Mouse (Mus musculus) CH12.LX (cell line): Measurements from ENCODE around the gene Tspan13. TPM values are rescaled to one million over a fixed set of nuclear protein-coding genes. Genes with fewer than 3 reads are reported as not detected.

Source experiments
- DNase-seq: peaks from one replicate; pipeline ENCODE4 v3.0.0-alpha.2; 2013; ENCODE audit errors: extremely low read depth
- H3K27ac ChIP-seq: 2 replicates; pipeline ENCODE4 v1.5.1; 2012; ENCODE audit warnings: low read depth, mild to moderate bottlenecking, control low read depth, moderate library complexity; ENCODE audit not compliant: insufficient read depth
- H3K27me3 ChIP-seq: replicated peaks from 2 replicates; pipeline ENCODE3; 2012; ENCODE audit warnings: inconsistent platforms
- H3K36me3 ChIP-seq, 2 experiments: replicated peaks in 1 of 2; 2 replicates each; pipeline versions ENCODE3 to v1.6.1; 2012; ENCODE audit warnings: inconsistent platforms in 1 of 2, low read length in 1 of 2, mild to moderate bottlenecking in 1 of 2, mixed read lengths in 1 of 2, moderate library complexity in 1 of 2; ENCODE audit not compliant: control insufficient read depth in 1 of 2, insufficient read depth in 1 of 2
- H3K4me1 ChIP-seq, 2 experiments: 2 replicates each; pipeline ENCODE4 v1.6.1; 2012; ENCODE audit warnings: inconsistent platforms in 1 of 2, moderate library complexity in 1 of 2; ENCODE audit not compliant: insufficient read depth in 2 of 2, control insufficient read depth in 1 of 2
- H3K4me2 ChIP-seq: 2 replicates; pipeline ENCODE4 v1.6.1; 2012; ENCODE audit warnings: low read depth, mild to moderate bottlenecking, control low read depth; ENCODE audit not compliant: poor library complexity, insufficient read depth, severe bottlenecking
- H3K4me3 ChIP-seq, 3 experiments: fragments of 150-350 bp in 1 of 3; sonication (generic) in 1 of 3; replicated peaks in 1 of 3; 2 replicates each; pipeline versions ENCODE3 to v1.5.1; 2011 to 2012; ENCODE audit warnings: low read depth in 2 of 3, low read length in 2 of 3, mild to moderate bottlenecking in 2 of 3, moderate library complexity in 2 of 3, control low read depth in 1 of 3, improper control_type of control experiment in 1 of 3, inconsistent platforms in 1 of 3, mixed read lengths in 1 of 3; ENCODE audit not compliant: poor library complexity in 1 of 3
- H3K79me2 ChIP-seq: replicated peaks from 2 replicates; pipeline ENCODE4 v1.6.1; 2012; ENCODE audit warnings: mild to moderate bottlenecking, moderate library complexity; ENCODE audit not compliant: control insufficient read depth, poor library complexity, insufficient read depth, severe bottlenecking; ENCODE audit errors: extremely low read depth
- H3K9ac ChIP-seq: 2 replicates; pipeline ENCODE4 v1.6.1; 2012; ENCODE audit warnings: low read depth, mild to moderate bottlenecking, control low read depth, moderate library complexity; ENCODE audit not compliant: insufficient read depth
- H3K9me3 ChIP-seq: replicated peaks from 2 replicates; pipeline ENCODE3; 2012; ENCODE audit warnings: low read length, inconsistent platforms, mixed read lengths
- BHLHE40 ChIP-seq: IDR thresholded peaks from 2 replicates; pipeline ENCODE4 v1.6.1; 2011; ENCODE audit warnings: mild to moderate bottlenecking, low read depth, low read length, improper control_type of control experiment
- CHD1 ChIP-seq: IDR thresholded peaks from 2 replicates; pipeline ENCODE4 v1.6.1; 2012; ENCODE audit warnings: low read depth, low read length, improper control_type of control experiment, inconsistent platforms
- CHD2 ChIP-seq: IDR thresholded peaks from 2 replicates; pipeline ENCODE4 v1.6.1; 2011; ENCODE audit warnings: low read length, improper control_type of control experiment
- CTCF ChIP-seq, 2 experiments: IDR thresholded peaks in 1 of 2; conservative IDR thresholded peaks in 1 of 2; 2 replicates each; pipeline ENCODE4 v1.5.1; 2011 to 2012; ENCODE audit warnings: low read depth in 2 of 2, low read length in 2 of 2, improper control_type of control experiment in 1 of 2, inconsistent platforms in 1 of 2, mild to moderate bottlenecking in 1 of 2, moderate library complexity in 1 of 2
- ELF1 ChIP-seq: IDR thresholded peaks from 2 replicates; pipeline ENCODE4 v1.6.1; 2014; ENCODE audit warnings: low read depth, mild to moderate bottlenecking, inconsistent platforms, low read length, improper control_type of control experiment
- ETS1 ChIP-seq: conservative IDR thresholded peaks from 2 replicates; pipeline ENCODE4 v1.6.1; 2012; ENCODE audit warnings: low read depth, mild to moderate bottlenecking, inconsistent platforms, low read length, improper control_type of control experiment, moderate library complexity
- HCFC1 ChIP-seq: IDR thresholded peaks from 2 replicates; pipeline ENCODE4 v1.6.1; 2012; ENCODE audit warnings: low read depth, mild to moderate bottlenecking, inconsistent platforms, low read length, improper control_type of control experiment
- JUN ChIP-seq: IDR thresholded peaks from 2 replicates; pipeline ENCODE4 v1.6.1; 2011; ENCODE audit warnings: low read depth, mild to moderate bottlenecking, low read length, improper control_type of control experiment, moderate library complexity; ENCODE audit not compliant: insufficient read depth
- JUND ChIP-seq: conservative IDR thresholded peaks from 2 replicates; pipeline ENCODE4 v1.6.1; 2011; ENCODE audit warnings: low read depth, low read length, improper control_type of control experiment
- KAT2A ChIP-seq: IDR thresholded peaks from 2 replicates; pipeline ENCODE4 v1.6.1; 2012; ENCODE audit warnings: low read length, improper control_type of control experiment, inconsistent platforms; ENCODE audit not compliant: insufficient replicate concordance
- MXI1 ChIP-seq: IDR thresholded peaks from 2 replicates; pipeline ENCODE4 v1.6.1; 2011; ENCODE audit warnings: mild to moderate bottlenecking, low read depth, low read length, improper control_type of control experiment
- MYC ChIP-seq: IDR thresholded peaks from 2 replicates; pipeline ENCODE4 v1.6.1; 2011; ENCODE audit warnings: low read depth, mild to moderate bottlenecking, improper control_type of control experiment, low read length
- NELFE ChIP-seq: IDR thresholded peaks from 2 replicates; pipeline ENCODE4 v1.6.1; 2011; ENCODE audit warnings: low read depth, low read length, improper control_type of control experiment
- PAX5 ChIP-seq: IDR thresholded peaks from 2 replicates; pipeline ENCODE4 v1.6.1; 2012; ENCODE audit warnings: low read length, inconsistent platforms, mixed read lengths
- POLR2A ChIP-seq: IDR thresholded peaks from 2 replicates; pipeline ENCODE4 v1.6.1; 2011; ENCODE audit warnings: low read depth, mild to moderate bottlenecking, improper control_type of control experiment, low read length
- SMC3 ChIP-seq: IDR thresholded peaks from 2 replicates; pipeline ENCODE4 v1.6.1; 2011; ENCODE audit warnings: low read depth, low read length, improper control_type of control experiment
- TCF12 ChIP-seq: IDR thresholded peaks from 2 replicates; pipeline ENCODE4 v1.6.1; 2014; ENCODE audit warnings: low read depth, mild to moderate bottlenecking, inconsistent platforms, low read length, improper control_type of control experiment
- USF2 ChIP-seq: conservative IDR thresholded peaks from 2 replicates; pipeline ENCODE4 v1.6.1; 2011; ENCODE audit warnings: low read depth, low read length, improper control_type of control experiment
- ZNF384 ChIP-seq: IDR thresholded peaks from 2 replicates; pipeline ENCODE4 v1.6.1; 2012; ENCODE audit warnings: low read depth, low read length, improper control_type of control experiment, inconsistent platforms
- dilution Hi-C: fragments of 300-500 bp; cut with MboI; formaldehyde crosslinking; loops from 2 replicates; pipeline ENCODE4 v1.14.3; 2020; ENCODE audit warnings: low sequenced_read_pairs; ENCODE audit not compliant: extremely low pct_unique_long_range_greater_than_20kb, extremely low pct_ligation_motif_present
- in situ Hi-C: fragments of 300-500 bp; cut with MboI; formaldehyde crosslinking; loops from 3 replicates; pipeline ENCODE4 v1.14.3; 2019; ENCODE audit warnings: low sequenced_read_pairs, low pct_ligation_motif_present, low pct_unique_long_range_greater_than_20kb, mixed read lengths
- polyA plus RNA-seq: library from polyadenylated mRNA; unstranded; fragments of >175 nt; gene quantifications from 2 replicates; pipeline ENCODE4 v1.2.1, GENCODE M21; 2012; ENCODE audit warnings: low read depth; ENCODE audit not compliant: insufficient read length
- total RNA-seq, 2 experiments: library from RNA; depleted of rRNA; stranded (reverse); fragments of 300-350 nt in 1 of 2; fragments of >200 nt in 1 of 2; gene quantifications; 2 replicates each; pipeline ENCODE4 v1.2.3; 2012 to 2014

Tspan13 gene
- total and polyA plus RNA-seq, 3 experiments: 16.6 to 28.9 (median 18.6) TPM

- peaks cover 7 to 29% of the 10 kb centered on the region in 2 experiments for H3K4me1 ChIP-seq
- H3K9me3 ChIP-seq: no peaks in the 10 kb centered on the region
- H3K9ac ChIP-seq: peak overlapping the region; percentile 64
- H3K79me2 ChIP-seq: peaks cover 2% of the 10 kb centered on the region
- H3K4me2 ChIP-seq: peak overlapping the region; percentile 60
- H3K36me3 ChIP-seq: no peaks in the 10 kb centered on the region
- DNase-seq: no peak
- no peak overlapping the region for H3K27ac ChIP-seq
- TF ChIP-seq KAT2A (no peak), NELFE (no peak), PAX5 (no peak), JUND (no peak), CTCF (conservative IDR thresholded peaks at IDR 0.05 in 1 of 2, IDR thresholded peaks at IDR 0.05 in 1 of 2; ENCODE audit: low read depth in 2 of 2, low read length in 2 of 2) (peak in 1 of 2 experiments; percentile 39; a peak in 2 of 4 replicates), TCF12 (no peak), MXI1 (no peak)
- in situ Hi-C loops (no loop called here), dilution Hi-C loops (no loop called here)
- peaks cover 2% of the 10 kb centered on the region for H3K27me3 ChIP-seq
- H3K4me3 ChIP-seq: peak overlapping the region; percentile 69 to 86 (median 80)
Observed at GRCm38 (mm10) chr12:36041703-36042347, 475 bp downstream of the Tspan13 start.

- Histone ChIP-seq H3K79me2 (peaks cover 2% of the 10 kb centered on the region), H3K27ac (no peak overlapping the region), H3K4me3 (peak overlapping the region; percentile 69 to 86 (median 80)), H3K9ac (peak overlapping the region; percentile 64; the same call in 1 of the 2 replicates), H3K9me3 (no peaks in the 10 kb centered on the region), H3K36me3 (no peaks in the 10 kb centered on the region), H3K4me1 (peaks cover 5 to 25% of the 10 kb centered on the region in 2 experiments), H3K27me3 (peaks cover 2% of the 10 kb centered on the region), H3K4me2 (peak overlapping the region; percentile 60)
- dilution Hi-C loops: no loop called here
- no peak for TF ChIP-seq NELFE
- TF ChIP-seq POLR2A: no peak
- TF ChIP-seq MYC: no peak
- no peak for TF ChIP-seq SMC3
- 0 out of 2 replicates have a peak, but pooled peaks have one; percentile 45 for TF ChIP-seq CHD1
- no peak for TF ChIP-seq USF2
- in situ Hi-C loops: no loop called here
- no peak for DNase-seq
Observed at GRCm38 (mm10) chr12:36041281-36041589, 1.1 kb downstream of the Tspan13 start.

- peaks cover 3 to 20% of the 10 kb centered on the region in 2 experiments for H3K4me1 ChIP-seq
- H3K27ac ChIP-seq: peak overlapping the region; percentile 47
- peaks cover 2% of the 10 kb centered on the region for H3K79me2 ChIP-seq
- H3K27me3 ChIP-seq: peaks cover 2% of the 10 kb centered on the region
- peak overlapping the region; percentile 60 for H3K4me2 ChIP-seq
- DNase-seq: no peak
- dilution Hi-C loops (no loop called here), in situ Hi-C loops (no loop called here)
- H3K4me3 ChIP-seq: peak overlapping the region; percentile 7 to 80 (median 69)
- TF ChIP-seq MYC (0 out of 2 replicates have a peak, but pooled peaks have one; percentile 15), ELF1 (no peak), BHLHE40 (peak; percentile 60), NELFE (no peak), ZNF384 (peak; percentile 89), PAX5 (no peak), USF2 (no peak), CHD2 (peak; percentile 61), MXI1 (0 out of 2 replicates have a peak, but pooled peaks have one; percentile 6), ETS1 (0 out of 2 replicates have a peak, but pooled peaks have one; percentile 10), JUN (no peak), HCFC1 (no peak)
- peak overlapping the region; percentile 64; the same call in 1 of the 2 replicates for H3K9ac ChIP-seq
- no peaks in the 10 kb centered on the region for H3K9me3 ChIP-seq
- H3K36me3 ChIP-seq: no peaks in the 10 kb centered on the region
Observed at GRCm38 (mm10) chr12:36040571-36041280, 1.6 kb downstream of the Tspan13 start.
